Mouse (Mus musculus): ENCODE measurements around the gene Lrrc27. TPM values are rescaled to one million over a fixed set of nuclear protein-coding genes. Genes with fewer than 3 reads are reported as not detected.
A peak's percentile ranks its signal among the peaks of the same experiment; 100 is the strongest.

Lrrc27 gene
- polyA plus RNA-seq, 1 experiment from 2014 or later, result 3.5 TPM

DNA sequence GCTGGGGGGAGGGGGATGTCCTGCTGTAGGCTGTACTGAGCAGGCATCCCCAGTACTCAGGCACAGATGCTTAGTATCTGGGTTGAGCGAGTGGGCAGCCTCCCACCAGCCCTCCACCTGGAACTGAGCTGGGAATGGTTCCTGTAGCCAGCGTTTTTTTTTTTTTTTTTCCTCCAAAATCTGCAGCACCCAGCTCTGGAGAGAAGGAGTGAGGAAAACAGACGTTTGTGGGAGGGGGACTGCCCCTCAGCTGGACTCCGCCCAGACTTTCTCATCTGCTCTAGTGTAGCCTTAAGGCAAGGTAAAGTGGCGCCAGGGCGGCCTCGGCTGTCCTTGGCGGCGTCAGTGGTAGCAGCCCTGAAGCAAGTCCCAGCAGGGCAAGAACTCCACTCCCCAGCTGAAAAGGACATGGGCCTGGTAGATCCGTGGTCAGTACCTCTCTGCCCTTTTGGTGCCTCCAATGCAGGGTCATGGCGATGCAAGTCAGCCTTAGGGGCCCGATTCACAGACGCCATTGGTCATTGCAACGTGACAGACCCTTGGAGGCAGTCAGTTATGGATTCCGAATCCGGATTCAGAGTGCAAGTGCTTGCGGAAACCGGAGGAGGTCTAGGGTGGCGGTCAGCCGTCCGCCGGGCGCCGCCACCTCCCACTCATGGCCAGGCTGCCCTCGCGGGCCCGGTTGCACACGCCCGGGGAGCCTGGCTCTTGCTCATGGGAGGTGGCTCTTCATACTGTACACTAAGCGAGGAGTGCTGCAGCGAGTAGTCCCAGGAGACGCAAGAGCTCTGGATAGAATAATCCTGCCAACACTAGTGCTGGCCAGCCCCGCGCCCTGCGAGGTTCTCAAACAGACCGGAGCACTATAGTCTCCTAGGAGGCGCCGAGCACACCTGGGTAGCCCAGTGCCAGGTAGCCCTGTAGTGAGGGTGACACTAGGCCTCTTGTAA lies 34.4 kb downstream of the Lrrc27 start:
- no peaks in the 10 kb centered on the region for H3K27me3 ChIP-seq
- no peaks in the 10 kb centered on the region for H3K9me3 ChIP-seq (replicated peaks)
- H3K4me3 ChIP-seq, result peak overlapping the region; percentile 77
- H3K4me2 ChIP-seq, result peak overlapping the region; percentile 92
- no peaks in the 10 kb centered on the region for H3K36me3 ChIP-seq
- WGBS, result 8% methylated on average over 38 of the region's 38 CpGs
- peaks cover 59% of the 10 kb centered on the region for H3K4me1 ChIP-seq (replicated peaks)
- peak overlapping the region; percentile 86 for H3K27ac ChIP-seq
- peak overlapping the region; percentile 88 for H3K9ac ChIP-seq
- ATAC-seq (replicated peaks; ENCODE audit: insufficient number of reproducible peaks, insufficient read depth, low FRiP score, low read depth), result peak; percentile 45

DNA sequence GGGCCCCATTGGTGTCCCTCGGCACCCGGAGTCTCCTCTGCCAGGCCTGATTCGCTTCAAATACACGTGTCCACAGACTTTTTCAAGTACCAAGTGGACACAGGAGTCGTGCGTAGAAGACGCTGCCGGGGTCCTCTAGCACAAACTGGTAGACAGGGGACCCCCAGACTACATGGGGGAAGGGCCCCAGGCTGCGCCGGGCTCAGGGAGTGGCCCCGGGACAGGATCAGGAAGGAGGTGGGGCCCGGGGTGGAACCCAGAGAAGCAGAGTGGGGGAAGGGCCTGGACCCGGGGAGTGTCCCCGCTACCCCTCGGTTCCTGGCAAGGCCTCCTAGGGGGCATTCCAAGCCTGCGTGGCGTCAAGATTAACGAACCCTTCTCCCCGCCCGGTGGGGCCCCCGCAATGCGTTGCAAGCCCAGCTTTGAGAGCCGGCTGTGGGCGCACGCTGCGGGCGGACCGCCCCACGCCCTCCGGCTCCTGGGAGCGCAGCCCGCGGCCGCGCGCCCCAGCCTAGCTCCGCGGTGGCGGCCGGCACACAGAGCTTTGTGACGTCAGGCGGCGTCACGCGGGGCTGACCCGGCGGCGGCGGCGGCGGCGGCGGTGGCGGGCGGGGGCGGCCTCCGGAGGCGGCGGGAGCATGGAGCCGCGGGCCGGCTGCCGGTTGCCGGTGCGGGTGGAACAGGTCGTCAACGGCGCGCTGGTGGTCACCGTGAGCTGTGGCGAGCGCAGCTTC lies 35.3 kb downstream of the Lrrc27 start, which contains the start of gene Pwwp2b:
Pwwp2b (plus strand) TSS at position 602 of the 734 bp plus-strand sequence.
- H3K9ac ChIP-seq, result peak within 1 kb of the TSS; percentile 88
- H3K4me3 ChIP-seq, result peak within 1 kb of the TSS; percentile 77
- peak; percentile 76 for ATAC-seq (replicated peaks; ENCODE audit: insufficient number of reproducible peaks, insufficient read depth, low FRiP score, low read depth)
- H3K36me3 ChIP-seq, result no peaks in the 10 kb centered on the region
- H3K27me3 ChIP-seq, result no peaks in the 10 kb centered on the region
- H3K9me3 ChIP-seq (replicated peaks), result no peaks in the 10 kb centered on the region
- peak within 1 kb of the TSS; percentile 86 for H3K27ac ChIP-seq
- peaks cover 68% of the 10 kb centered on the region for H3K4me1 ChIP-seq (replicated peaks)
- H3K4me2 ChIP-seq, result peak within 1 kb of the TSS; percentile 92
- under 1% methylated on average over 65 of the region's 72 CpGs for WGBS

DNA sequence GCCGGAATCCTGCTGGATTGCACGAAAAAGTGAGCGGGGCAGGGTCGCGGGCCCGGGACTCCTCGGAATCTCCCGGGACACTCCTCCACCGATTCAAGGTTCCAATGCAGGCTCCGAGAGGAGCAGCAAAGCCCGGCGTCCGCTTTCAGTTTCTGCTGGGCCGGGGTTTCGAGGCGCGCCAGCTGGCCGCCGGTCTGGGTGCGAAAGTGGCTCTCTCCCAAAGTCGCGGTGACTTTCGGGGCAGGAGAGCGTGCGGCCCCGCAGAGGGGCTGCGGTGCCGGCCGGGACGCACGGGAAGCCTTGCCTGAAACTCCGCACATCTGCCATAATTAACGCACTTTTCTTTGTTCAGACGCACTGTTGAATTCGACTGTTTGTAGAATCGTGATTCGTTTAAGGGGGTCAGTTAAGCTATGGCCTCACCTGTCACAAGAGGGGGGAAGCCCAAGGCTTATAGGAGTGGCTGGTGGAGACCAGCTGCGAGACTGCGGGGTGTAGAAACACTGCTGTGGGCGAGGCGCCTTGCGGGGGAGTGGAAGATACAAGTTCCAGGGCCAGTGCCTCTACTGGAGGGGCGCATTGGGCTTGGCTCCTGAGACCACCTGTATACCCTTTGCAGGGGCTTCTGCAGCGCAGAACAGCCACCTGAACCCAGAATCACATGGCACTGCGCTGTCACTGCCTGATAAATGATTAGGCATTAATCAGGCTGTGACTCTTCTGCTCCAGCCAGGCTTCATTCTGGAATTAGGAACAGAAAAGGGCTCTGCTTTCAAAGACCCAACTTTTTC lies 36.0 kb downstream of the Lrrc27 start:
- WGBS, result 3% methylated on average over 45 of the region's 45 CpGs
- Histone ChIP-seq H3K27ac (peak overlapping the region; percentile 86), H3K4me1 (replicated peaks) (peaks cover 75% of the 10 kb centered on the region), H3K36me3 (no peaks in the 10 kb centered on the region), H3K9ac (peak overlapping the region; percentile 88), H3K9me3 (replicated peaks) (no peaks in the 10 kb centered on the region), H3K27me3 (no peaks in the 10 kb centered on the region), H3K4me2 (peak overlapping the region; percentile 92), H3K4me3 (peak overlapping the region; percentile 77)
- peak; percentile 3; the same call in 1 of the 2 replicates for ATAC-seq (replicated peaks; ENCODE audit: insufficient number of reproducible peaks, insufficient read depth, low FRiP score, low read depth)

DNA sequence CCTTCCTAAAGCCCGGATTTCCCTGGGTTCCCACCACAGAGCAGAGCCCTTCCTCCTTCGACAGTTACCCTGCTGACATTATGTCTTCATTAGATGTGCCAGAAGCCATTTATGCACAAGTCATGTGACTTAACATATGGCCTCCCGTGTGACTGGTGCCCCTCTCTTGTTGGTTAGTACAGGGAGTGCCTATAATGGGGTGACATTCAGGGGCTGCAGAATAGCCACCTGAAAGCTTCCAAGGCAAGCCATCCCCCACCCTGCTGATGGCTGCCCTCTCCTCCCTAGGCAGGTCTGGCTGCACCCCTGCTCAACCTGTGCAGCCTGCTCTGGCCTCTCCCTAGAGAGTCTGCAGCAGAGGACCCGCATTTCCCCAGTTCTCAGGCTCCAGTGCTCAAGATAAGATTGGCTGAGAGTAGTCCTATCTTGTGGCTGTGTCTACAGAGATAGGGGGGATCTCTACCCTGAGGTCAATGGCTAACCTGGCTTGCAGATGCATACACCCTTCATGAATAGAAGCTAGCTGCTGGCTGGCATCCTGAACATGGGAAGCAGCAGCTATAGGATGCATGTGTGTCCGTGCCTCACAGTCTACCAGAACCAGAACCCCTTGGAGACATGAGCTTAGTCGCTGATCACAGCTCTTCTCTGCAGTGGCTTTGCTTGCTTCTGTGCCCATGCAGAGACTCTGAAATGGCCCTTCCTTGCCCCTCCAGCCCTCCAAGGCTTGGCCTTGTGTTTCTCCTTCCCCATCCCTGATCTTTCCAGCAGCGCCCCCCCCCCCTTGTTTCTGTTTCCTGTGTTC lies 36.8 kb downstream of the Lrrc27 start:
- peak overlapping the region; percentile 92 for H3K4me2 ChIP-seq
- H3K36me3 ChIP-seq, result peaks cover under 1% of the 10 kb centered on the region; the same call in 1 of the 2 replicates
- no peaks in the 10 kb centered on the region for H3K9me3 ChIP-seq (replicated peaks)
- no peaks in the 10 kb centered on the region for H3K27me3 ChIP-seq
- peaks cover 77% of the 10 kb centered on the region for H3K4me1 ChIP-seq (replicated peaks)
- WGBS, result 25% methylated on average over 7 of the region's 7 CpGs
- H3K9ac ChIP-seq, result no peak overlapping the region
- no peak for ATAC-seq (replicated peaks; ENCODE audit: insufficient number of reproducible peaks, insufficient read depth, low FRiP score, low read depth)
- peak overlapping the region; percentile 77 for H3K4me3 ChIP-seq
- H3K27ac ChIP-seq, result peak overlapping the region; percentile 86; the same call in 1 of the 2 replicates

DNA sequence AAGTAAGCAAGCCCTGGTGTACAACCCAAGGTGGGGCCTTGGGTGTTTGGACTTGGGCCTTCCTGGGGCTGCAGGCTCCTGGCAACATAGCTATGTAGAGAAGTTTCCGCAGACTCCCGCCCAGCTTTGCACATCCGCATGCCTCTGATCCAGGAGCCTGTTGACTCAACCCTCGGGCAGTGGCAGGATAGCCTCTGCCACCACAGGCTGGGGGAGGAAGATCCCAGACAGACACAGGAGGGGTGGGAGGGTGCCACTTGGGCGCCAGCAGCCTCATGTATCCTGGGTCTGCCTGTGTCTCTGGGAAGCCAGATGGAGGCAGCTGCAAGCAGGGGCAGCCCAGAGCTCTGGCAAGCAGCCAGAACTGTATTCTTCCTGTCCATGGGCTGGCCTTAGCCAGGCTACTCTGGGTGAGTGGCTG lies 39.1 kb downstream of the Lrrc27 start:
- H3K4me3 ChIP-seq, result no peak overlapping the region
- no peaks in the 10 kb centered on the region for H3K9me3 ChIP-seq (replicated peaks)
- H3K36me3 ChIP-seq, result peaks cover 21% of the 10 kb centered on the region
- peak overlapping the region; percentile 66 for H3K27ac ChIP-seq
- WGBS, result 36% methylated on average over 5 of the region's 5 CpGs
- H3K27me3 ChIP-seq, result no peaks in the 10 kb centered on the region
- H3K4me1 ChIP-seq (replicated peaks), result peaks cover 64% of the 10 kb centered on the region
- H3K9ac ChIP-seq, result no peak overlapping the region
- H3K4me2 ChIP-seq, result peak overlapping the region; percentile 19; the same call in 1 of the 2 replicates
- peak; percentile 6; the same call in 1 of the 2 replicates for ATAC-seq (replicated peaks; ENCODE audit: insufficient number of reproducible peaks, insufficient read depth, low FRiP score, low read depth)

DNA sequence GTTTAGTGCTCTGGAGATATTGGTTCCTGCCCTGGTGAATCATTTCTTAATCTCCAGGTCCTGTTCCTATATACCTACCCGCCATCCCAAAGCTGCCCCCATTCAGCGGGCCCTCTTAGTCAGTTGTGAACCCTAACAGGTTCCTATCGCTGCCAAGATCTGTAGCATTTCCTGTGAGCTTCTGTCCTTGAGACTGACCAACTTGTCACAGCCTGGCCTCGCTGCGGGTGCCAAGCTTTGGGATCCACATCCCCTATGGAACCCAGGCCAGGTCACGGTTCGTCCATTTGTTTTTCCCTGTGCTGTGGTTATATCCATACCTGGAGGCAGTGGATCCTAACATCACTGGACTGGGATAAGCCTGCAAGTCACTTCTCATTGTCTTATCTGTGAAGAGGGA lies 39.8 kb downstream of the Lrrc27 start:
- Histone ChIP-seq H3K27me3 (no peaks in the 10 kb centered on the region), H3K9ac (no peak overlapping the region), H3K4me1 (replicated peaks) (peaks cover 61% of the 10 kb centered on the region), H3K4me2 (no peak overlapping the region), H3K9me3 (replicated peaks) (no peaks in the 10 kb centered on the region), H3K27ac (no peak overlapping the region), H3K4me3 (no peak overlapping the region), H3K36me3 (peaks cover 21% of the 10 kb centered on the region)
- no peak for ATAC-seq (replicated peaks; ENCODE audit: insufficient number of reproducible peaks, insufficient read depth, low FRiP score, low read depth)
- WGBS, result 69% methylated on average over 7 of the region's 7 CpGs

DNA sequence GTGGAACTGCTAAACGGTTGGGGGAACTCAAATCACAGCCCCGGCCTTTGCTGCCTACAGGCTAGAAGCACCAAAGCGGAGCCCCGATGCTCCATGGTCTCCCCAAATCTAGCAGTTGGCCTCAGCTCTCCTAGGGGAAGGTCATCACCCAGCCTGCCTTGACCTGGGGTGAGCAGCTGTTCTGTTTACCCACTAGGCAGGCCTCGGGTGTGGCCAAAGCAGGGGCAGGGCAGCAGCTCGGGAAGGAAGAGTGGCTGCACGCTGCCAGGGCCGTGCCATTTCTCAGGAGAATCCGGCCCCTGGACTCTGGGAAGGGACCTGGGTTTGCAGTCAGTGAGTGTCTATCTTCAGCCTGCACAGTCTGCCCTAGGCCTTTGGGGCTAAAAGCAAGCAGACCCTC lies 40.2 kb downstream of the Lrrc27 start:
- no peaks in the 10 kb centered on the region for H3K9me3 ChIP-seq (replicated peaks)
- ATAC-seq (replicated peaks; ENCODE audit: insufficient number of reproducible peaks, insufficient read depth, low FRiP score, low read depth), result no peak
- WGBS, result 48% methylated on average over 9 of the region's 9 CpGs
- H3K9ac ChIP-seq, result no peak overlapping the region
- H3K36me3 ChIP-seq, result peaks cover 21% of the 10 kb centered on the region
- H3K4me2 ChIP-seq, result no peak overlapping the region
- H3K27ac ChIP-seq, result peak overlapping the region; percentile 36; the same call in 1 of the 2 replicates
- no peaks in the 10 kb centered on the region for H3K27me3 ChIP-seq
- no peak overlapping the region for H3K4me3 ChIP-seq
- H3K4me1 ChIP-seq (replicated peaks), result peaks cover 61% of the 10 kb centered on the region

DNA sequence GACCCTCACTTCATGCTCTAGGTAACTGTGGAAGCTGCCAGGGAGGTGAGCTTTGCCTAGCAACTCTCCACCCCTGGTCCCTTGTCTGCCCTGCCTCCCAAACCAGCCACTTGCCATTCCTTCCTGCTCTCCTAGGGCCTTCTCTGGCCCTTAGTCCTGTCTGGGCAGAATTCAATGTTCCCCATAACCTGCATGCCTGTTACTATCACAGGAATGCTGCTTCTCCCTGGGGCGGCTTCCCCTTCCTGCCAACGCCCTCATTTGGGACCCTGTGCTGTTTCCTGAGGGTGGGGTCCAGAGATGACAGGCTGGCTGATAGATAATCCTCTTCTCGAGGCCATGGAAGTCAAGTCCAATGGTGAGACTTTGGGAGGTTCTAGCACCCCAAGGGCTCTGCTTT lies 40.7 kb downstream of the Lrrc27 start:
- 46% methylated on average over 3 of the region's 3 CpGs for WGBS
- Histone ChIP-seq H3K27me3 (no peaks in the 10 kb centered on the region), H3K9me3 (replicated peaks) (no peaks in the 10 kb centered on the region), H3K27ac (0 out of 2 replicates have a peak overlapping the region, but pooled peaks have one; percentile 36), H3K9ac (no peak overlapping the region), H3K4me3 (no peak overlapping the region), H3K4me2 (no peak overlapping the region), H3K4me1 (replicated peaks) (peaks cover 65% of the 10 kb centered on the region), H3K36me3 (peaks cover 21% of the 10 kb centered on the region)
- no peak for ATAC-seq (replicated peaks; ENCODE audit: insufficient number of reproducible peaks, insufficient read depth, low FRiP score, low read depth)

DNA sequence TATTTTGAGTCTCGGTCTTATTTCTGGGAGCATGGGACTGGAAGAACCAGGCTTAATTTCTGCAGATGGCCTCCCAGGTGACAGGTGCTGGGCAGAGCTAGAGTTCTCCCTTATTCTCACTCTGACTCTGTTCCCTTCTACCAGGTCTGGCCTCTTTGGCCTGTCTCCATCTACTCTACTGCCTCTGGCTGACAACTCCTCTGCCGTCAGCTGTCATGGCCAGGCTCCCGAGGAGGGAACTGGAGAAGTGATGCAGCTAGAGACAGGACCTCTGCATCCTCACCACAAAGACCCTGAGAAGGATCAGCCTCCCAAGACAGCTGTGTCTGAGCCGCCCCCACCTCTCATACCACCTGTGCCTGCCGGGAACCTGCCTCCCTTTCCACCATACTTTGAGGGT lies 41.8 kb downstream of the Lrrc27 start:
- H3K27ac ChIP-seq, result no peak overlapping the region
- 68% methylated on average over 5 of the region's 5 CpGs for WGBS
- no peak overlapping the region for H3K9ac ChIP-seq
- no peaks in the 10 kb centered on the region for H3K9me3 ChIP-seq (replicated peaks)
- H3K4me3 ChIP-seq, result no peak overlapping the region
- no peak overlapping the region for H3K4me2 ChIP-seq
- peaks cover 21% of the 10 kb centered on the region for H3K36me3 ChIP-seq
- H3K27me3 ChIP-seq, result no peaks in the 10 kb centered on the region
- H3K4me1 ChIP-seq (replicated peaks), result peaks cover 67% of the 10 kb centered on the region
- ATAC-seq (replicated peaks; ENCODE audit: insufficient number of reproducible peaks, insufficient read depth, low FRiP score, low read depth), result no peak
